Mouse (Mus musculus): ENCODE data around the gene Itln1. TPM values are rescaled to one million over a fixed set of nuclear protein-coding genes. Genes with fewer than 3 reads are reported as not detected.
A peak's percentile ranks its signal among the peaks of the same experiment; 100 is the strongest.

The Itln1 gene
- total RNA-seq (2021) = not detected
- long read RNA-seq, experiment 1 = 0 reads
- long read RNA-seq, experiment 2 = 0 reads

- no peak for DNase-seq (ENCODE audit: low spot score in 2 of 2)
Measured at GRCm38 (mm10) chr1:171535194-171535593, at the start of gene Itln1. Gene Itln1, minus strand, starts transcription at chr1:171535294.

- DNase-seq (ENCODE audit: low spot score in 2 of 2) = no peak
Measured at GRCm38 (mm10) chr1:171584584-171584983, 49.5 kb upstream of the Itln1 start.

GRCm38 (mm10) chr1:171577168-171577567 lies 42.1 kb upstream of the Itln1 start:
- no peak for DNase-seq (ENCODE audit: low spot score in 2 of 2)

- no peak for DNase-seq (ENCODE audit: low spot score in 2 of 2)
Measured at GRCm38 (mm10) chr1:171568436-171568835, 33.3 kb upstream of the Itln1 start.

- DNase-seq (ENCODE audit: low spot score in 2 of 2) = peak in 1 of 2 experiments; percentile 15
Measured at GRCm38 (mm10) chr1:171566777-171567176, 31.7 kb upstream of the Itln1 start.

GRCm38 (mm10) chr1:171565888-171566287 lies 30.8 kb upstream of the Itln1 start:
- DNase-seq (ENCODE audit: low spot score in 2 of 2) = no peak

GRCm38 (mm10) chr1:171564247-171564646 lies 29.2 kb upstream of the Itln1 start:
- no peak for DNase-seq (ENCODE audit: low spot score in 2 of 2)

- no peak for DNase-seq (ENCODE audit: low spot score in 2 of 2)
Measured at GRCm38 (mm10) chr1:171563042-171563441, 27.9 kb upstream of the Itln1 start.

- DNase-seq (ENCODE audit: low spot score in 2 of 2) = no peak
Measured at GRCm38 (mm10) chr1:171561639-171562225, 26.6 kb upstream of the Itln1 start.

GRCm38 (mm10) chr1:171561200-171561599 lies 26.1 kb upstream of the Itln1 start:
- DNase-seq (ENCODE audit: low spot score in 2 of 2) = no peak

- DNase-seq (ENCODE audit: low spot score in 2 of 2) = no peak
Measured at GRCm38 (mm10) chr1:171560262-171560661, 25.2 kb upstream of the Itln1 start.

- no peak for DNase-seq (ENCODE audit: low spot score in 2 of 2)
Measured at GRCm38 (mm10) chr1:171558898-171559297, 23.8 kb upstream of the Itln1 start, which contains the start of gene Cd244a. Gene Cd244a, plus strand, starts transcription at chr1:171559193.

GRCm38 (mm10) chr1:171558407-171558806 lies 23.3 kb upstream of the Itln1 start:
- DNase-seq (ENCODE audit: low spot score in 2 of 2) = no peak

GRCm38 (mm10) chr1:171556366-171556765 lies 21.3 kb upstream of the Itln1 start:
- no peak for DNase-seq (ENCODE audit: low spot score in 2 of 2)

- DNase-seq (ENCODE audit: low spot score in 2 of 2) = no peak
Measured at GRCm38 (mm10) chr1:171553359-171554341, 18.6 kb upstream of the Itln1 start.

- DNase-seq (ENCODE audit: low spot score in 2 of 2) = no peak
Measured at GRCm38 (mm10) chr1:171552230-171552629, 17.1 kb upstream of the Itln1 start.

- DNase-seq (ENCODE audit: low spot score in 2 of 2) = no peak
Measured at GRCm38 (mm10) chr1:171551326-171551725, 16.2 kb upstream of the Itln1 start.

GRCm38 (mm10) chr1:171540694-171541093 lies 5.6 kb upstream of the Itln1 start:
- DNase-seq (ENCODE audit: low spot score in 2 of 2) = no peak

- no peak for DNase-seq (ENCODE audit: low spot score in 2 of 2)
Measured at GRCm38 (mm10) chr1:171534557-171534956, 537 bp downstream of the Itln1 start.

GRCm38 (mm10) chr1:171532830-171533229 lies 2.3 kb downstream of the Itln1 start:
- no peak for DNase-seq (ENCODE audit: low spot score in 2 of 2)

- no peak for DNase-seq (ENCODE audit: low spot score in 2 of 2)
Measured at GRCm38 (mm10) chr1:171531367-171531766, 3.7 kb downstream of the Itln1 start.

GRCm38 (mm10) chr1:171515557-171515956 lies 19.5 kb downstream of the Itln1 start:
- no peak for DNase-seq (ENCODE audit: low spot score in 2 of 2)
